Mouse (Mus musculus): ENCODE data around the gene Fam126a. TPM values are rescaled to one million over a fixed set of nuclear protein-coding genes. Genes with fewer than 3 reads are reported as not detected.

Gene Fam126a
- total RNA-seq (2023) = 15.2 TPM

DNA sequence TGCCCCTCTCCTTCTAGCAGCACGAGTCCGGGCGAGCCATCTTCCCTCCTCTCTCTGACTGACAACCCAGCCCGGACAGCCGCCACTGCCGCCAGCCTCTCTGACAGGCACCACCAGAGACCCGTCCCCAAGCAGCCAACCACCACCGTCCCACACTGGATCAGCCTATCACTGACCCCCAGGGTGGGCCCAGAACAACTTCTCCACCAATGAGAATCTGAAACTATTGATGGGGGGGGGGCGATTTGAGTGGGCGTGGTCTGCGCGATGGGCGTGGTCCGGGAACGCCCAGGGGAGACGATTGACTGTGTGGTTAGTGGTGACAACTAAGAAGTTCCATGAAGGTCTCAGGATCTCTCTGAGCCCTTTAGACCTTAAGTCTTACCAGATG is at the start of gene Fam126a:
Gene Fam126a (minus strand): TSS at position 112 of the 391 bp plus-strand sequence.

Other genes with a start within 250 kb of the Fam126a start
- gene Pus7, start 247.0 kb downstream of the Fam126a start, total RNA-seq (2023) = 29.8 TPM
- gene Rint1, start 243.0 kb downstream of the Fam126a start, total RNA-seq (2023) = 40.8 TPM
- gene Tomm7, start 186.5 kb downstream of the Fam126a start, total RNA-seq (2023) = 42.7 TPM
- gene Klhl7, start 69.9 kb upstream of the Fam126a start, total RNA-seq (2023) = 17.3 TPM
- 8.5 TPM for gene Nupl2, start 134.3 kb upstream of the Fam126a start, total RNA-seq (2023)